Mouse (Mus musculus): ENCODE measurements at regions not wholly inside any gene's neighbourhood (a gene's known extent, or its start where the extent isn't known, plus 50 kb on each side); places are given as distances from the start of the nearest gene placed in this dataset.

DNA sequence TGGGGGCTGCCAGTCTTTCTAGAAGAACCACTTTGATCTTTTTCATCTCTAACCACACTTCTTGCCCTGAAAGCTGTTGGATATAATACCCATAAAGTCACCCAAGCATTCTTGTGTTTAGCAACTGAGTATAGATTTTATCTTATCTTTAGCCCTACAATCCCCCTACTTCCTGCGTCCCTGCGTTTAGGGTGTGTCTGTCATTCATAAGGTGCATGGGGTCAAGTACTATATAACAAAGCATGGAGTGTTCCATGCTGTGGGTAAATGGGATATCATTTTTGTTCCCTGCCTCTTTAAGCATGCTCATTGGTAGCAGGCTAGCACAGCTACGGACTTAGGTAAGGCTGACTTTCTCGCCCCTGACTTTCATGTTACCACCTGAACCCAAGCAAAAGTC lies 122.5 kb upstream of the Twist2 start:
- TF ChIP-seq CTCF (IDR thresholded peaks at IDR 0.05; ENCODE audit: low read depth) = no peak
- TF ChIP-seq EP300 (IDR thresholded peaks at IDR 0.05; ENCODE audit: low read depth) = no peak
